Mouse (Mus musculus): ENCODE results near the gene Ccnb2. TPM values are rescaled to one million over a fixed set of nuclear protein-coding genes. Genes with fewer than 3 reads are reported as not detected.
"Not testable (repeated sequence)": the region's sequence is repeated elsewhere in the genome, so short reads cannot be mapped to it uniquely, and the experiment has no call there.

Ccnb2 gene
- 1 to 10 TPM; 4.0 to 5.5 TPM for total RNA-seq (2021)
- long read RNA-seq, transcript Ccnb2-201 (9 exons, 1,531 nt): major isoform, 6 of 28 reads
- long read RNA-seq, partial matches to known transcripts: 22 of 28 reads
- long read RNA-seq, other reads (novel, unspliced or antisense): 0 of 28 reads

- peak; percentile 80 to 85 for DNase-seq (ENCODE audit: low spot score in 2 of 2)
Measured at GRCm38 (mm10) chr9:70421257-70422056, at the start of gene Ccnb2. Gene Ccnb2 (minus strand): TSS chr9:70421547.

DNA sequence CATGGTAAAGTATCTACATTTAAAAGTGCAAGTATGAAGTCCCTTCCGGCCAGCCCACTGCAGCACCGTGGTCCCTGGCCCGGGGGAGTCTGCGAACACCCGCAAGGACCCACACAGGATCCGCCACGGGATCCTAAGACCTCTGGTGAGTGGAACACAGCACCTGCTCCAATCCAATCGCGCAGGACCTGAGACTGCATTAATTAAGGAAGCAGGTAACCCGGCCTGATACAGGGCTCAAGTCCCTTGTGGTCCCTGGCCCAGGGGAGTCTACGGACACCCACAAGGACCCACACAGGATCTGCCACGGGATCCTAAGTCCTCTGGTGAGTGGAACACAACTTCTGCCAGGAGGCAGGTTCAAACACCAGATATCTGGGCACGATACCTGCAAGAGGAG lies 41.7 kb upstream of the Ccnb2 start:
- not testable (repeated sequence) for DNase-seq (ENCODE audit: low spot score in 2 of 2)

DNA sequence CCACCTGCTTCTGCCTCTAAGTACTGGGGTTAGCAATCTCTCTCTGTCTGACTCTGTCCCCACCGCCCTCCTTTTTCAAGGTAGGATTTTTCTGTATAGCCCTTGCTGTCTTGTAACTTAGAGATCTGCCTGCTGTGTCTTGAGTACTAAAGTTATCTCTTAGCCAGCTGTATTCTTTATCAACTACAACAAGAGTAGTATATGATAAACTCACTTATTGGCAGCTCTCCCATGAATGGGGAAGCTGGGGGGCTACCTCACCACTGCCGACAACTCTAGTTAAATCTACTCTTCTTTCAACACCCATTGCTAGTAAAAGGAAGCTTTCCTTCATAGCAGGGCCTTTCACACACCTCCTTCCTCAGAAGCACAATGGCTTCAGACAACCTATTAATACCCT lies 31.0 kb upstream of the Ccnb2 start:
- no peak for DNase-seq (ENCODE audit: low spot score in 2 of 2)

DNA sequence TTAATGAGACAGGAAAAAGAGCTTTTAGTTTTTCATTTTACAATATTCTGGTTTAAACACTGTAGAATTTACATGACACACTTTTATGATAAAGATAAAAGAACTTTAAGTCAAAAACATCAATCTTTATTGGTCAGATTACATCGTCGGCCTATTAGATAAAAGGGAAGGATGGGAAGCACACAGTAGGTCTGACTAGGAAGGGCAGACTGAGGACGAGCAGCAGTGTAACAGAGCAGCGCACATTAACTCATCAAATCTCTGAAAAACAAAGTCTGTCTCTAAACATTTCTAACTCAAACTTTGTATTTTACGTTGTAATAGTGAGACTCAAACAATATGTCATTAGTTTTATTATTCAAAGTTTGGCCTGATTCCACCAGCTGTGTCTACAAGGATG lies 27.7 kb upstream of the Ccnb2 start:
- no peak for DNase-seq (ENCODE audit: low spot score in 2 of 2)

- DNase-seq (ENCODE audit: low spot score in 2 of 2): no peak
Measured at GRCm38 (mm10) chr9:70439959-70440358, 18.6 kb upstream of the Ccnb2 start.

DNA sequence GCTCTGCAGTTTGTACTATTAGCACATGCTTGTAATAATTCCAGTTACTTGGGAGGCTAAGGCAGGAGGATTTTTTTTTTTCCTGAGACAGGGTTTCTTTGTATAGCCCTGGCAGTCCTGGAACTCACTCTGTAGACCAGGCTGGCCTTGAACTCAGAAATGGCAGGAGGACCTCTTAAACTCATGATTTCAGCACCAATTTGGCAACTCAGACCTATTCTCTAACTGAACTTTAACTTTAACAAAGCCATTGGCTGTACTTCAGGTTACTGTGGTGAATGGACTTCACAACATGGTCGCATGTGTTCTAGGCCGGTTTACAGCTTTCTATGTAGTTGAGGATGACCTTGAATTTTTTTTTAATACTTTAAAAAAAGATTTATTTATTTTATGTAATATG lies 1.3 kb upstream of the Ccnb2 start:
- no peak for DNase-seq (ENCODE audit: low spot score in 2 of 2)

GRCm38 (mm10) chr9:70416412-70416811 lies 4.9 kb downstream of the Ccnb2 start:
- no peak for DNase-seq (ENCODE audit: low spot score in 2 of 2)

- DNase-seq (ENCODE audit: low spot score in 2 of 2): no peak
Measured at GRCm38 (mm10) chr9:70413038-70413437, 8.3 kb downstream of the Ccnb2 start.

DNA sequence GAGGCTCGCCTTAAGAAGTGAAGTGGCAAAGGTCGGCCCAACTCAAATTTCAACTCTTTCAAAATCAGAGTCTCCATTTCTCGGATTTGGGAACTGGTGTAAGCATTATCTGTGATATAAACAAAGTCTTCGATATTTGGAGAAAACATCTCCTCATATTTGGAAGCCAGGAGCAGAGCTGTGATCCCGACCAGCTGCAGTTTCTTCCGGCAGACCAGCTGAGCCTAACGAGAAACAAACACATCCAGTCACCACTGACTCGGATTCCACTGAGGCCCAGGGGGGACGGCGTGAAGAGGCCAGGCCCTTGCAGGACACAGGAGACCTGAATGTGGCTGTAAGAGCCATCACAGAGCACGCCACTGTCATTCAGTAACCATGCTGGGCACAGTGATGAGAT lies 10.7 kb downstream of the Ccnb2 start:
- no peak for DNase-seq (ENCODE audit: low spot score in 2 of 2)

DNA sequence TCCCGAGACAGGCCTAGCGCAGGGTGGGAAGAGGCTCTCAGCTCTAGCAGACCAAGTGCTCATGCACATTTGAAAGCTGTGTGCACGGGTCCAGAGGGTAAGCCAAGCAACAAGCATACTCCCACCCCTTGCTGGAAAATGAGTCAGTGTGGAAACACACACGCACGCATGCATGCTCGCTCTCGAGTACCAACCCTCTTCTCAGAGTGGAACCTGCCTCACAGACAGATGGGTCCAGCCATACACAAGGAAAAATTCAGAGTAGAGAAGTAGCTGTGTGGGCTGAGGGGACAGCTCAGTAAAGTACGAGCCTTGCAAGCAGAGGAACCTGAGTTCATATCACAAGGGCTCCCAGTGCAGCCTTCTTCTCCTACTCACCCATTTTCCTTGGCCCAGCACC lies 11.6 kb downstream of the Ccnb2 start:
- DNase-seq (ENCODE audit: low spot score in 2 of 2): no peak

GRCm38 (mm10) chr9:70408791-70409190 lies 12.6 kb downstream of the Ccnb2 start:
- DNase-seq (ENCODE audit: low spot score in 2 of 2): peak in 1 of 2 experiments; percentile 44

DNA sequence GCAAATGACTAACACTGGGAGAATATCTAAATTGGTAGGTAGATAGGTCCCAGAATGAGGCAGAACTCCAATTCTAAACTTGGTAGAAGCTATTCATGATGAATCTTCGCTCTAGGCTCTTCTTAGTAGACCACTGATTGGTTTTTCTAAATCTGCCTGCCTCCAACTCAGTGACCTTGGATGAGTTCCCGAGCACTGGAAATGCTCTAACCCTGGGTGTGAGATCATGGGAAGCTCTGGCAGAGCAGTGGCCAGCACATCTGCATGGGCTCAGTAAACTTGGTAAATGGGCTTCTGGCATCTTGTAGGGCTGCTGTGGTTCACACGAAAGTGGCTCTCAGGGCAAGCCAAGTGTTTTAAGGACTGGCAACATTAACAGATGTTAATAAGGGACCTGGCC lies 14.8 kb downstream of the Ccnb2 start:
- DNase-seq (ENCODE audit: low spot score in 2 of 2): no peak

- no peak for DNase-seq (ENCODE audit: low spot score in 2 of 2)
Measured at GRCm38 (mm10) chr9:70401937-70402539, 19.3 kb downstream of the Ccnb2 start.

GRCm38 (mm10) chr9:70396083-70396482 lies 25.3 kb downstream of the Ccnb2 start:
- no peak for DNase-seq (ENCODE audit: low spot score in 2 of 2)

DNA sequence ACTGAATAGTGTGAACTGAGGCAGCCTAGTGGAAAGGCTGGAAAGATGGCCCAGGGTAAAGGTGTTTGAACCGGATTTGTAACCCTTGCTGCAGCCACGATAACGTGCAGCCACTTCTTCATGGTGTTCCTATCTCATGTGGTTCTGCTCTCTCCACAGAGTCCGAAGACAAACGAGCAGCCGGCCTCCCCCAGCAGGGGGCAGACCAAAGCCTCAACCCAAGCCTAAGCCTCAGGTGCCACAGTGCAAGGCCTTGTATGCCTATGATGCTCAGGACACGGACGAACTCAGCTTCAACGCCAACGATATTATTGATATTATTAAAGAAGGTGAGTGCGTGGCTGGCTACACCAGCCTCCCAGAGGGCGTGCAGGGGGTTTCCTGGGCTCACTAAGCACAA lies 25.7 kb downstream of the Ccnb2 start:
- peak in 1 of 2 experiments; percentile 27 for DNase-seq (ENCODE audit: low spot score in 2 of 2)

DNA sequence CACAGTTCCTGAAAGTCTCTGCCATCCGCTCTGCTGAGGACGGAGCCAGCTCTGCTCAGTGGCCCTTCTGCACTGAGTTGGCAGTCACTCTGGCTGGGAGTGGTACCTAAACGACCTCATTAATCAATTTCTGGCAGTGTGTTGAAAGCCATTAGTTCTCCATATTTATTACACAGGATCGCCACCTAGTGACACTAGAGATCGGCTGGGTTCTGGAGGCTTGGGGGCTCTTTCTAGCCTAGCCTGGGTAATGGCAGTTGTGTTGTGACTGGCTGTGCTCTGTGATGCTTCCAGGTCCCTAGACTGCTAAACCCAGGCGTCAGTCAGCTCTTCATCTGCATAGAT lies 28.8 kb downstream of the Ccnb2 start:
- DNase-seq (ENCODE audit: low spot score in 2 of 2): peak; percentile 60 to 70

- no peak for DNase-seq (ENCODE audit: low spot score in 2 of 2)
Measured at GRCm38 (mm10) chr9:70391660-70392562, 29.4 kb downstream of the Ccnb2 start.

GRCm38 (mm10) chr9:70391042-70391441 lies 30.3 kb downstream of the Ccnb2 start:
- no peak for DNase-seq (ENCODE audit: low spot score in 2 of 2)

- DNase-seq (ENCODE audit: low spot score in 2 of 2): no peak
Measured at GRCm38 (mm10) chr9:70389548-70389947, 31.8 kb downstream of the Ccnb2 start.

GRCm38 (mm10) chr9:70387410-70388119 lies 33.8 kb downstream of the Ccnb2 start:
- no peak for DNase-seq (ENCODE audit: low spot score in 2 of 2)
